Mouse (Mus musculus): ENCODE data around the gene Hes1.

Gene Hes1

DNA sequence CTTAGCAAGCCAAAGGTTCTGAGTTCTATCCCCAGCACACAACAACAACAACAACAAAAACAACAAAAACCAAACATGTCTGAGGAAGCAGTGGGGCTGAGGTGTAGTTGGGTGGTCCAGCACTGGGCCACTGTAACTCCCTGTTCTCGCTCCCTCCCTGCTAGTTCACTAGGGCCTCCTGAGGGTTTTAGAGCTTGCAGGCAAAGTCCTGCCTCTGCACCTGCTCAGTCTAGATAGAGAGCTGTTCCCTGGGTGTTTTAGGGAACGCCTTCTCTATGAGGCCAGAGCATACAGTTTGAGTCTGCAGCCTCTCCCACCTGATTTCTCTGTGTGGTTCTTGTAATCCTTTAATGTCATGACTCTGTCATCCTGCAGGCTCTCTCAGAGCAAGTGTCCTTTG is 11.9 kb upstream of the Hes1 start:
- DNase-seq (ENCODE audit: low spot score) = no peak

DNA sequence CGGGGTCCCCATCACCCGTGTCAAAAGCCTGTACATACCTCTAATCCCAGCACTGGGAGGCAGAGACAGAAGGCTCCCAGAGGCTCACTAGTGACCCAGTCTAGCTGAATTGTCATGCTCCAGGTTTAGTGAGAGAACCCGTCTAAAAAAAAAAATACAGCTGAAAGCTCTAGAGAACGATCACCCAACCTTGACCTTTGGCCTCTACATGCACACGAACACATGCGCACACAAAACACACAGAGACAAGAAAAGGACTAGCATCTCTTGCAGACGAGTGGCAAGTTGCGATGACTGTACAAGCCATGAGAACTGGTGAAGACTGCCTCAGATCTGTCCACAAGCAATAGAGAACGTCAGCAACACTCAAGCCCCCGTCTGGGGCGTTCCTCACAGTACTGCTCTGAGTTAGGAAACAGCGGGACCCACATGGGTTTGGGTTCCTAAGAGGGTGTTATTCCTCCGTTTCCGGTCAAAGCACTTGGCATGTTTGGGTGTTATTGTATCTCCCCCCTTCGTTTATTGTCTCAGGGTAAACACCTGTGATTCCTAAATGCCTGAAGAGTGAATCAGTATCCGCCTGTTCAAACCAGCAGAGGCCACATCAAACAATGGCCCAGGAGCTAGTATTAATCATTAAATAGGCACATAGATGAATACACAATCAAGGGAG is 11.2 kb upstream of the Hes1 start:
- DNase-seq (ENCODE audit: low spot score) = no peak

- no peak for DNase-seq (ENCODE audit: low spot score)
Observed at GRCm38 (mm10) chr16:30054541-30054940, 9.6 kb upstream of the Hes1 start.

DNA sequence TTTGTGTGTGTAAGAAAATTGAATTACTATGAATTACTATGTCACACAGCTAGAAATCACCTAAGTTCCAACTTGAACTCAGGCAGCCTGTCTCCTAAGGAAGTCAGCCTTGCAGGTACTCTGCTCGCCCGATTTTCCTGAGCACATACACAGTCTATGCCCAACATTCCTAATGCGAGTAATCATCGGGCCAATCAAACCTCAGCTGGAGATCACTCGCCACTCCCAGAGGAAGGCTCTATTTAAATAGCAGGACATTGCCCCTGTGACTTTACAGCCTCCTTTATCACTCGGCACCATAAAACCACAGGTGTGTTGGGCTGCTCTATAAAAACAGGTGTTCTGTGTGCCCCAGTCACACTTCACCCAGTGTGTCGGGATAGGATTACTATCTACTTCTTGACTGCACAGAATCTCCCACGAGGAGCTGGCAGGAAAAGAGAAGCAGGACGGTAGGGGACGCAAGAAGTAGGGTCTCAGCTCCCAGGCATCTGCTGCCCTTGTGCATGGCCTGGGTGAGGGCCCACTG is 8.8 kb upstream of the Hes1 start:
- DNase-seq (ENCODE audit: low spot score) = no peak

DNA sequence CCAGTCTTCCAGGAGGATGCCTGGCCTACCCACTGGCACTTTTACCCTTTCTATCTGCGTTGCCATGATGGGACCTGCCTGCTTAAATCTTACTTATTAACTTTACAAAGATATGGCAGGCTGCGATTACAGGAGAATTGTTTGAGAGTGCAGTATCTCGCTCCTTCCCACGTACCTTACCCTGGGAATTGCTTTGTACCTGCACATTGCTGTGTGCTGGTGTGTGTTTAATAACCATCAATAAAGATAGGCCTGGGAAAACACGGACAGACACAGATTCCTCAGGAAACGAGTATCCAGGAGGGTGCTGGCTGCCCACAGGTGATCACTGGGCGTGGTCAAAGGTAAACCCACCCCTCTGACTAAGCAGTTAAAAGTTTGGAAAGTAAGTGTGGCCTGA is 8.3 kb upstream of the Hes1 start:
- no peak for DNase-seq (ENCODE audit: low spot score)

GRCm38 (mm10) chr16:30056906-30057305 is 7.3 kb upstream of the Hes1 start:
- no peak for DNase-seq (ENCODE audit: low spot score)

DNA sequence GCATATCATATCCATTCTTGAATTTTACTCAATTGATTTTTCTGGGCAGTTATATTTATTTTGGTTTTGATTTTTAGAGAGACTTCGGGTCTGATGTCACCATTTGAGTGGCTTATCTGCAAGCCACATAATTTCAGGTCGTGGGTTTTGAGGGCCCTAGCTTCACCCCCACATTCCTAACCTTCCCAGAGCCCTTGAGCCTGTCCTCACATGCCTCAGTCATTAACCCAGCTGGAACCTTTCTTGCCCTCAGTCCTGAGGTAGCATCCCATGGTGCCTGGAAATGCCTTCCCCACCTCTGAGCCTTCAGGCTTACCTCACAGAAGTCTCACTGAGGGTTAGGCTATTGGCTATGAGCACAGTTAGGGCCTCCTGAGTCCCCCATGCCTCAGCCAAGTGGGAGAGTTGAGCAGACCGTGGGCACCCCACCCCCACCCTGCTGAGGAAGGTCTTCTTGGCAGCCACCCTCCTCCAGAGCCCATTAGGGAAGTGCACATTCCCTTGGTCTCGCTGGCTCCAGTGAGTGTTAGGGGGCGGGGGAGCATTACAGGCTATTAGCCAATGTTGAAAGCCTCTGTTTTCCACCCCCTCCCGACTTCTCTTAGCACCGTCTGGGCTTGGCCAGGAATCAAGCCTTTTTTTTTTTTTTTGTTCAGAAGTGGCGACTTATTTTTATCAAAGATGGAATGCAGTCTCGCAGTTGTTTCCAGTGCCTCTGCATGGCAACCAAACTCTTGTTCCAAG is 5.0 kb upstream of the Hes1 start:
- peak; percentile 51 for DNase-seq (ENCODE audit: low spot score)

- no peak for DNase-seq (ENCODE audit: low spot score)
Observed at GRCm38 (mm10) chr16:30060412-30060811, 3.8 kb upstream of the Hes1 start.

DNA sequence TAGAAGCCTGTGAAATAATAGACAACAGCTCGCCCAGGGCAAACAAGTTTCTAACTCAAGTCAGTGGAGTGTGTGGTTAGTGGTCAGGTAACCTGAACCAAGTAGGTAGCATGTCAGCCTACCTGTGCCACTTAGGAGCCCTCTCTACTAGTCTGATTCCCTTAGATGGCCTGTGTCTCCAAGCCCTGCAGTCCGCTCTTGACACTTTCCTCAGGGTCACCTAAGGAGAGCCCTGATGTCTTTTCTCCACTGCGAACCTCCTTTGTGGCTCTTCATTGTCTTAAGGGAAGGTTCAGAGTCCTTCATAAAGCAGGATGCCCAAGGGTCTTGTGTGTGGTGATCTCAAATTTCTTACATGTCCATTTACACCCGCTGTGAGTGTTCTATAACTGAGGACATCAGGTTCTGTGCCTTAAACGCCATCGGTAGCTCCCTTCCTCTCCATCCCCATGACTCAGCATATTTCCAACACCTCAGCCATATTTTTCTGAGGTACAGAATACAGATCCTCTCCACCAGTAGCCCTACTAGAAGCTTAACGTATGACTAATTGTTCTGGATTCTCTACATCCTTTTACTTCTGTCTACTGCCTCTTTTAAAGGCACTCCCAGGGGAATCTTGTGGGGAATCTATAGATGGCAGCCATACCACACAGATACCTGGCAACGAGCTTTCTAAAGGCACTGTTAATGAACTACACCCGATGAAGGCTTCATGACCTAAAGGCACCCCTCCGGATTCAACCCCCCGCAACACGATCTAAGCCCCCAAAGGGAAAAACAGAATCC is 1.7 kb upstream of the Hes1 start:
- no peak for DNase-seq (ENCODE audit: low spot score)

GRCm38 (mm10) chr16:30063121-30063881 is 883 bp upstream of the Hes1 start:
- peak; percentile 35 for DNase-seq (ENCODE audit: low spot score)

GRCm38 (mm10) chr16:30064613-30065012 is 429 bp downstream of the Hes1 start:
- DNase-seq (ENCODE audit: low spot score) = no peak

- peak; percentile 54 for DNase-seq (ENCODE audit: low spot score)
Observed at GRCm38 (mm10) chr16:30065077-30065476, 893 bp downstream of the Hes1 start.

GRCm38 (mm10) chr16:30065537-30066183 is 1.5 kb downstream of the Hes1 start:
- no peak for DNase-seq (ENCODE audit: low spot score)

GRCm38 (mm10) chr16:30066184-30066851 is 2.1 kb downstream of the Hes1 start:
- DNase-seq (ENCODE audit: low spot score) = peak; percentile 18

DNA sequence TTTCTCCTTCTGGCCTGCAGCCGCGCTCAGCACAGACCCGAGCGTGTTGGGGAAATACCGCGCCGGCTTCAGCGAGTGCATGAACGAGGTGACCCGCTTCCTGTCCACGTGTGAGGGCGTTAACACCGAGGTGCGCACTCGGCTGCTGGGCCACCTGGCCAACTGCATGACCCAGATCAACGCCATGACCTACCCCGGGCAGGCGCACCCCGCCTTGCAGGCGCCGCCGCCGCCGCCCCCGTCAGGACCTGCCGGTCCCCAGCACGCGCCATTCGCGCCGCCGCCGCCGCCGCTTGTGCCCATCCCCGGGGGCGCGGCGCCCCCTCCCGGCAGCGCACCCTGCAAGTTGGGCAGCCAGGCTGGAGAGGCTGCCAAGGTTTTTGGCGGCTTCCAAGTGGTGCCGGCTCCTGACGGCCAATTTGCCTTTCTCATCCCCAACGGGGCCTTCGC is 2.7 kb downstream of the Hes1 start:
- peak; percentile 45 for DNase-seq (ENCODE audit: low spot score)

GRCm38 (mm10) chr16:30068041-30069020 is 4.1 kb downstream of the Hes1 start:
- peak; percentile 55 for DNase-seq (ENCODE audit: low spot score)

GRCm38 (mm10) chr16:30069580-30069949 is 5.4 kb downstream of the Hes1 start:
- peak; percentile 73 for DNase-seq (ENCODE audit: low spot score)

- peak; percentile 84 for DNase-seq (ENCODE audit: low spot score)
Observed at GRCm38 (mm10) chr16:30069950-30070770, 6.0 kb downstream of the Hes1 start.

DNA sequence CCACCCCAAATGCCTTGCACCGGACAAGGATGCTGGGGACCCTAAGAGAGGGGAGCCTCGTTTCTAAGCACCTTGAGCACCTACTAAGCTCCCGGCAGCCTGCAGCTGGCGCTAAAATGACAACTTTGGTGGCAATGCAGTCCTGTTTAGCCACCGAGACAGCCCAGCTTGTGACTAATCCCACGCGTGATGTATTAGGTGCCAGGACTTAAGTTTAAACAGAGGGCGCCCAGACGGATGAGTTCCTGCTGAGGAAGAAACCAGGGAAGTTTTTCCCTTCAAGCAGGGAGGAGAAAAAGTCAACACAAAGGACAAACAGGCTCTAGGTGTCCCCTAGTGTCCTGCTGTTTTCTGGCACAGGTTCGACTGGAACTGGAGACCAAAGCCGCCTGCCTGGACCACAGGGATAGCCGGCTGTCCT is 6.6 kb downstream of the Hes1 start:
- peak; percentile 58 for DNase-seq (ENCODE audit: low spot score)

Data from MN1 (cell line).